Mouse (Mus musculus) embryonic facial prominence, embryonic 11.5 days (tissue): ENCODE data around the gene Ikzf1. TPM values are rescaled to one million over a fixed set of nuclear protein-coding genes. Genes with fewer than 3 reads are reported as not detected.

Experiments
- ATAC-seq: fragments of 200-750 bp; cut with Nextera tagmentation; replicated peaks from 2 replicates; pipeline ENCODE4 v1.8.0; 2017; ENCODE audit warnings: low read depth; ENCODE audit not compliant: insufficient number of reproducible peaks, low FRiP score, low TSS enrichment
- DNase-seq: peaks from one replicate; pipeline ENCODE4 v3.0.0-alpha.2; 2015; ENCODE audit warnings: low spot score
- H3K27ac ChIP-seq: fragments of 300-500 bp; sonication (generic); replicated peaks from 2 replicates; pipeline ENCODE4 v1.5.1; 2014; ENCODE audit warnings: mild to moderate bottlenecking, low read depth, low read length, control low read depth
- H3K27me3 ChIP-seq: fragments of 300-500 bp; sonication (generic); 2 replicates; pipeline ENCODE4 v1.6.1; 2014; ENCODE audit warnings: mild to moderate bottlenecking, low read length, moderate library complexity, mixed read lengths; ENCODE audit not compliant: control insufficient read depth, insufficient read depth
- H3K36me3 ChIP-seq: fragments of 300-500 bp; sonication (generic); replicated peaks from 2 replicates; pipeline ENCODE4 v1.6.1; 2014; ENCODE audit warnings: low read depth, mild to moderate bottlenecking, low read length, moderate library complexity, mixed read lengths; ENCODE audit not compliant: control insufficient read depth, insufficient read depth
- H3K4me1 ChIP-seq: fragments of 300-500 bp; sonication (generic); 2 replicates; pipeline ENCODE4 v1.6.1; 2014; ENCODE audit warnings: low read length, mixed read lengths; ENCODE audit not compliant: control insufficient read depth, insufficient read depth
- H3K4me2 ChIP-seq: fragments of 300-500 bp; sonication (generic); 2 replicates; pipeline ENCODE4 v1.6.1; 2014; ENCODE audit warnings: low read depth, mild to moderate bottlenecking, control low read depth, low read length, moderate library complexity
- H3K4me3 ChIP-seq: fragments of 300-500 bp; sonication (generic); 2 replicates; pipeline ENCODE4 v1.5.1; 2014; ENCODE audit warnings: low read depth, low read length, control low read depth
- H3K9ac ChIP-seq: fragments of 300-500 bp; sonication (generic); replicated peaks from 2 replicates; pipeline ENCODE4 v1.6.1; 2014; ENCODE audit warnings: mild to moderate bottlenecking, control low read depth, low read length
- H3K9me3 ChIP-seq: fragments of 300-500 bp; sonication (generic); replicated peaks from 2 replicates; pipeline ENCODE4 v1.6.1; 2016; ENCODE audit warnings: mild to moderate bottlenecking, low read length, inconsistent platforms, mixed read lengths; ENCODE audit not compliant: control insufficient read depth
- WGBS: fragments of 180-500 bp; shearing (Covaris S2); extraction: QIAGEN DNeasy Blood & Tissue Kit; methylation state at CpG from one replicate; pipeline ENCODE4 v1.1.7; 2014; 5-methylcytosine and 5-hydroxymethylcytosine counted together
- polyA plus RNA-seq: library from polyadenylated mRNA; unstranded; fragments of >200 nt; fragmentation: Nextera tagmentation; extraction: Ambion mirVana; gene quantifications from 2 replicates; pipeline ENCODE4 v1.2.1, GENCODE M21; 2014

Gene Ikzf1
- polyA plus RNA-seq, 1 experiment from 2014 or later = 3.4 TPM

DNA sequence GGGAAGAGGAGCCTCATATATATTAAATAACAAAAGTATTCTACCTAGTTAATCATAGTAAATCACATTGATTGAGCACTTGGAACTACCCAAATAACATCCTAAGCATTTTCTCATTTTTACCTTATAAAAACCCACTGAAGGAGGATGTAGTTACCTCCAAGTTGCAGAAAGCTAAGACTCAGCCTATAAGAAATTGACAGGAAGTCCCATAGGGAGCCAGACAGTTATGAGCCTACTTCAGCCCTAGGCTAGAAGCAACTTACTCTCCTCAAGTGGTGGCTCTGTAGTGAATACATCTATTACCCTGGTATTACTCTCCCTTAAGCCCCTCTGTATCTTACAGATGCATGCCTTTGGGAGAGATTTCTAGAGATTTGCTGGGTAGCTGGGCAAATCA is 19.0 kb downstream of the Ikzf1 start:
- DNase-seq = no peak
- H3K27ac ChIP-seq = no peak overlapping the region
- no peaks in the 10 kb centered on the region for H3K4me1 ChIP-seq
- no peaks in the 10 kb centered on the region for H3K9me3 ChIP-seq
- no peak for ATAC-seq
- H3K36me3 ChIP-seq = no peaks in the 10 kb centered on the region
- no peaks in the 10 kb centered on the region for H3K27me3 ChIP-seq
- H3K9ac ChIP-seq = no peak overlapping the region
- no peak overlapping the region for H3K4me2 ChIP-seq
- H3K4me3 ChIP-seq = no peak overlapping the region

DNA sequence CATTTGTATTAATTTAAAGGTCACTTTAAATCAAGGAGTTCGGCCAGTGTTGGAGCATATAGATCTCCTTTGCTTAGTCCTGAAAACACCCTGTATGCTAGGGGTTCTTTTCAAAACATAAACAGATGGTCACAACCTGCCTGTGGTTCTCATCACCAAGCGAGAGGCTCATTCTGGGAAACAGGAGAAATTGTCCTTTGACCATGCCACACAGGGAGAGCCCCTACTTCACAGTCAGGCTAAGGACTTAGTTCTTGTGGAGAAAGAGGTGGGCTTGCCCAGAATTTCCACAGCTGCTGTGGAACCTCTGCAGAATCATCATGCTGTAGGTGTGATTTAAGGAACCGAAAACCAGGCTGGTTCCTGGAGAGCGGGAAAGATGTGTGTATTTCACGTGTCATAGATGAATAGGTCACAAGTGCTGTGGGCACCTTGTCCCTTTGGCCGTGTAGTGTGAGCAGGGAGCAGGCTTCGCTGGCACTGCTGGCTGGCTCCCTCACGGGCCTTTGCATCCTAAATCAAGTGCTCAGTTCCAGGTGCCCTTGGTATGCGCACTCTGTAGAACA is 23.4 kb downstream of the Ikzf1 start:
- WGBS = 88% methylated on average over 9 of the region's 9 CpGs
- no peak overlapping the region for H3K4me3 ChIP-seq
- no peaks in the 10 kb centered on the region for H3K4me1 ChIP-seq
- H3K4me2 ChIP-seq = no peak overlapping the region
- H3K9me3 ChIP-seq = no peaks in the 10 kb centered on the region
- no peak for DNase-seq
- H3K9ac ChIP-seq = no peak overlapping the region
- H3K27ac ChIP-seq = no peak overlapping the region
- ATAC-seq = no peak
- no peaks in the 10 kb centered on the region for H3K27me3 ChIP-seq
- H3K36me3 ChIP-seq = no peaks in the 10 kb centered on the region

DNA sequence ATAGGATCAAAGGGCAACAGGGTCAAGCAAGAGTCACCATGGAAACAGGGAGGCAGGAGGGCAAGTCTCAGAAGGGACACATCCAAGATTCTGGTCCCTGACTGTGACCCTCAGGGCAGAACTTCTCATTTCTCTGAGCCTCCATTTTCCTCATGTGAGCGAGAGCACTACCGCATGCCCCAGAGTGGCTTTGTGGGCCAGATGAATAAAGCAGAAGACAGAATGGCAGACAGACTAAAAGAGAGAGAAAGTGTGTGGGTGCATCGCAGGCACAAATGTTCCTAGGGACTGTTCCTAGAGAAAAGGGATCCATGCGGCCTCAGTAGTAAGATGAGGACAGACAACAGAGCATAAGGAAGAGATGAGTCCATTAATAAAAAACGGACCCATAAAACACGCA is 24.5 kb downstream of the Ikzf1 start:
- no peak overlapping the region for H3K27ac ChIP-seq
- no peak overlapping the region for H3K9ac ChIP-seq
- WGBS = 83% methylated on average over 6 of the region's 6 CpGs
- no peaks in the 10 kb centered on the region for H3K27me3 ChIP-seq
- no peaks in the 10 kb centered on the region for H3K4me1 ChIP-seq
- H3K4me3 ChIP-seq = no peak overlapping the region
- DNase-seq = no peak
- no peaks in the 10 kb centered on the region for H3K9me3 ChIP-seq
- H3K4me2 ChIP-seq = no peak overlapping the region
- no peak for ATAC-seq
- no peaks in the 10 kb centered on the region for H3K36me3 ChIP-seq

DNA sequence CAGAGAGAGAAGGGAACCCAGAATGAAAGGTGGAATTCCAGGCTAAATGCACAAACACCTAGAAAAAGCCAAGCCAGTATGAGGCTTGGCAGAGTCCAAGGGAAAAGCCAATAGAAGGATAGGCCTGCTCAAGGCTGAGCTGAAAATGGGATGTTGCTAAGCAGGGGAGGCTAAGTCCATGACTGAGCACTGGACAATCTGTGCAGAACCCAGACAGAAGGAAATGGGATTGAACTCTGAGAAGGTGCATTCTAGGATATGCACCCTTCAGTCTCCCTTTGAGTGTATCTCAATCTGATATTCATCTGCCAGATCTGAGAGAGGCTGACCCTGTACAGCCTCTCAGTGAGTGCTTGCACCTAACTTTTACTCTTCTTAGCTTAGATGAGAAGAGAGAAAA is 25.9 kb downstream of the Ikzf1 start:
- no peak for DNase-seq
- no peaks in the 10 kb centered on the region for H3K36me3 ChIP-seq
- H3K4me1 ChIP-seq = no peaks in the 10 kb centered on the region

DNA sequence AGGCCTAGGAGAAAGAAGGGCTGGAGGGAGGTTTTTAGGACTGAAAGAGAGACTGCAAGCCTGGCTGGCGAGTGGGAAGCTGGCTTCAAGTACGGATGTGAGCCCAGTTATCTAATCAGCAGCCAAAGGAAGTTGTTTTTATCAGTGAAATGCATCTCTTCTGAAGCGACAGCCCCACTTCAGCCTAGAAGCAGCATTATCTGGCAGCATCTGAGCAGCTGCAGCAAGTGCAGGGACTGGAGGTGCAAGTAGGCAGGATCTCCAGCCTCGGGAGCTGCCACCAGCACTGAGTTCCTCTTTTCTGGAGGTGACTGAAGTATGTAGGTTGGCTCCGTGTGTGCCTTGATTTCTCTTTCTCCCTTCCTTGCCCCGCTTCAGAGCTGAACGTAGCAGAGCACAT is 26.9 kb downstream of the Ikzf1 start:
- Histone ChIP-seq H3K27me3 (no peaks in the 10 kb centered on the region), H3K4me2 (no peak overlapping the region), H3K4me1 (no peaks in the 10 kb centered on the region), H3K27ac (no peak overlapping the region), H3K9me3 (no peaks in the 10 kb centered on the region), H3K9ac (no peak overlapping the region), H3K4me3 (no peak overlapping the region), H3K36me3 (no peaks in the 10 kb centered on the region)
- no peak for DNase-seq
- no peak for ATAC-seq
- 62% methylated on average over 7 of the region's 7 CpGs for WGBS

More for the DNA sequence above, 25.9 kb downstream of the Ikzf1 start:
- Histone ChIP-seq H3K4me3 (no peak overlapping the region), H3K27ac (no peak overlapping the region), H3K27me3 (no peaks in the 10 kb centered on the region), H3K9me3 (no peaks in the 10 kb centered on the region), H3K9ac (no peak overlapping the region), H3K4me2 (no peak overlapping the region)
- ATAC-seq = no peak

DNA sequence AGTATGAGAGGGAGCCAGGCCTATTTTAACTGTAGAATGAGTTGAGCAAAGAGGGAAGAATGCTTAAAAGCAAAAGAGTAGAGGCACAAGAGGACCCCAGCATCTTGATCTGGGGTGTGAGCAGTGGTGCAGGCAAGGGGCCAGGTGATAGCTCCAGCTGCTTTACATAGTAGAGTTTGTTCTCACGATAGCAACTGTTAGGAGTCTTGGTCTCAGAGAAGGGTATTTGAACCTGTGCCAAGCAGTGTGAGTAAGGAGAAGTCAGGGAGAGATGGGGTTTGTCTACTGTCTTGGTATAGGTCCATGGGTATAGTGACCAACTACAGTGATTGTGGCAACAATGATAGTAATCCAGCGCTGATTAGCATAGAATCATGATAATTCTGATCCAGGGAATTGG is 29.9 kb downstream of the Ikzf1 start:
- H3K9me3 ChIP-seq = no peaks in the 10 kb centered on the region
- H3K9ac ChIP-seq = no peak overlapping the region
- H3K27me3 ChIP-seq = no peaks in the 10 kb centered on the region
- H3K4me3 ChIP-seq = no peak overlapping the region
- no peaks in the 10 kb centered on the region for H3K36me3 ChIP-seq
- DNase-seq (no peak), ATAC-seq (no peak)
- no peak overlapping the region for H3K27ac ChIP-seq
- no peaks in the 10 kb centered on the region for H3K4me1 ChIP-seq
- 71% methylated on average over 2 of the region's 2 CpGs for WGBS
- no peak overlapping the region for H3K4me2 ChIP-seq

DNA sequence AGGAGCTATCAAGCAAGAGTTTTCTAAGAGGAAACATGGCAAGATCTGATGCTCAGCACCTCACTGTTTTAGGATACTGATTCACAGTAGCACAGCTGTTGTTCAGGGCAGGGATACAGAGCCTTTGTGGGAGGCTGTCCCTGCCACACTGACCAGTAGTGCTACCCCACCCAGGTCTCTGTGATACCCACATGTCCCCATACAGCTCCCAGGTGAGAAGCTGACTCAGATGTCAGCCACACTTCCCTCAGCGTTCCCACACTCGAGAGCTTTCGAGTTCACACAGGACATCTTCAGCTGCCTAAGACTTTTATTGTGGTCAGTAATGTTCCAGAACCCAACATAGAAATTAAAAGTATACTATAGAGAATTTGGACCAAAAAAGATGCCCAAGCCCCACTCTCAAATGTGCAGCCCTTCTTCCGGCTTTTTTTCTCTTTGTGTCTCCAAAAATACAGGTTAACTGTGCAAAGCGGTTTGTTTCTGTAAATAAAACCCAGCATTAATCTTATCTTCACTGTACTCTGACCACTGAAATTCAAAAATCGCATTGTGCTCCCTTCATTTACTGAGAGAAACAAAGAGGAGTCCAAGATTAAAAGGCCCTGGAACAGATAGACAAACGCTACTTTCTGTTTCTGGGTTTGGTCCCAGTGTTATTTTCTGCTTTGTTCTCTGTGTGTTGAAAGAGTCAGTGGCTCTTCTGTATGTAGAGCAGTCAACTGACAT is 31.3 kb downstream of the Ikzf1 start:
- H3K9me3 ChIP-seq = no peaks in the 10 kb centered on the region
- no peaks in the 10 kb centered on the region for H3K27me3 ChIP-seq
- H3K4me3 ChIP-seq = no peak overlapping the region
- no peak overlapping the region for H3K9ac ChIP-seq
- H3K27ac ChIP-seq = no peak overlapping the region
- ATAC-seq (no peak), DNase-seq (no peak)
- no peak overlapping the region for H3K4me2 ChIP-seq
- no peaks in the 10 kb centered on the region for H3K36me3 ChIP-seq
- 87% methylated on average over 7 of the region's 7 CpGs for WGBS
- no peaks in the 10 kb centered on the region for H3K4me1 ChIP-seq

DNA sequence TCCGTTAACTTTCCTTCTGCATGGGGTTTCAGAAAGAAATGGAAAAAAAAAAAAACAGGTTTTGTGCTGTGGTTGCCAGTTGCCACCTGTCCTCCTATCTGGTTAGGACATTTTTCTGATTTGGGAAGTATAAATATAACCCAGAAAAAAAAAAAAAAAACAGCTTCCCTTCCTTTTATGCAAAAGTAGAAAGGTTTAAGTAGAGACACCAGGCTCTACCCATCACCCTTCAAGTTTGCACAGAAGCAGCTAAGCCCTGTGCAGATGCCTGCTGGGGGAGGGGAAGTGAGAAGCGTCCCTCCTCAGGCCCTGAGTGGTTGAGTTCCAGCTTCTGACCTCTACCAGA is 31.9 kb downstream of the Ikzf1 start:
- H3K9me3 ChIP-seq = no peaks in the 10 kb centered on the region
- no peak overlapping the region for H3K4me3 ChIP-seq
- H3K27me3 ChIP-seq = no peaks in the 10 kb centered on the region
- no peak overlapping the region for H3K27ac ChIP-seq
- H3K4me1 ChIP-seq = no peaks in the 10 kb centered on the region
- WGBS = 76% methylated on average over 2 of the region's 2 CpGs
- no peak for DNase-seq
- no peaks in the 10 kb centered on the region for H3K36me3 ChIP-seq
- no peak for ATAC-seq
- H3K9ac ChIP-seq = no peak overlapping the region
- no peak overlapping the region for H3K4me2 ChIP-seq
